Mouse (Mus musculus) brain, embryonic 14.5 days (tissue): Measurements from ENCODE around the gene Vmn2r67. TPM values are rescaled to one million over a fixed set of nuclear protein-coding genes. Genes with fewer than 3 reads are reported as not detected.
"Not testable (repeated sequence)": the region's sequence is repeated elsewhere in the genome, so short reads cannot be mapped to it uniquely, and the experiment has no call there.

Experiments
- DNase-seq: peaks from one replicate; pipeline ENCODE4 v3.0.0-alpha.2; 2011; ENCODE audit warnings: low read depth
- CTCF ChIP-seq: fragments of 200-500 bp; IDR thresholded peaks from 2 replicates; pipeline ENCODE4 v1.5.1; 2012; ENCODE audit warnings: inconsistent platforms, mild to moderate bottlenecking, moderate library complexity, borderline replicate concordance; ENCODE audit not compliant: insufficient read depth, insufficient read length; ENCODE audit errors: extremely low read depth
- POLR2A ChIP-seq: fragments of 200-500 bp; IDR thresholded peaks from 2 replicates; pipeline ENCODE4 v1.6.1; 2012; ENCODE audit warnings: mild to moderate bottlenecking, inconsistent platforms, borderline replicate concordance; ENCODE audit not compliant: poor library complexity, insufficient read depth, insufficient read length, severe bottlenecking; ENCODE audit errors: extremely low read depth
- polyA plus RNA-seq: library from polyadenylated mRNA; depleted of rRNA; stranded (reverse); fragments of >200 nt; gene quantifications from 2 replicates; pipeline ENCODE4 v1.2.3, GENCODE M21; 2012; rRNA removed

The Vmn2r67 gene
- not detected in 2 replicates for polyA plus RNA-seq

DNA sequence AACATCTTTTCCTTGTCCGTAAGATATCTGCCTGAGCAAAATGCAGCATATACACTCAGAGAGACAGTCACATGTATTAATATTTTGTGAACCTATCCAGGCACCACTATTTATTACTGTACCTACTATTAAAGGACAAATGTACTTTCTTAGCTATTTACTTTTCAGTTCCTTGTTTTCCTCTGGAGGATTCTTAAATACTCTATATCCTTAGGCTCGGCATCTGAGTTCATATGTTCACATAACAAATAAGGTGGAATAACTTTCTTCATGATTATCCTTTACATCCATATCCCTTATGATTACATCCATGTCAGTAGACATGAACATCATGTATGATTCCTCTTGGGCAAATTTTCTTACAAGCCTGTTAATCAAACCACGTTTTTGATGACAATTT is at the start of gene Vmn2r67:
Vmn2r67 (minus strand) TSS at position 101 of the 400 bp plus-strand sequence.
- TF ChIP-seq POLR2A (no peak), CTCF (no peak)
- DNase-seq = no peak

- not testable (repeated sequence) for DNase-seq
These were observed 51.3 kb downstream of the Vmn2r67 start for GRCm38 (mm10) chr7:85104531-85104930.

Other genes starting within 250 kb of the Vmn2r67 start
- not detected in 2 replicates for gene Vmn2r65, start 191.9 kb downstream of the Vmn2r67 start, polyA plus RNA-seq
- not detected in 2 replicates for gene Vmn2r66, start 143.7 kb downstream of the Vmn2r67 start, polyA plus RNA-seq
- not detected in 2 replicates for gene Vmn2r68, start 81.8 kb upstream of the Vmn2r67 start, polyA plus RNA-seq